Mouse (Mus musculus) testis, adult 2 months (tissue): ENCODE measurements around the gene Bri3. TPM values are rescaled to one million over a fixed set of nuclear protein-coding genes. Genes with fewer than 3 reads are reported as not detected.
"Not testable (repeated sequence)": the region's sequence is repeated elsewhere in the genome, so short reads cannot be mapped to it uniquely, and the experiment has no call there.

Experiments used
- H3K27ac ChIP-seq: fragments of 200-500 bp; 2 replicates; pipeline ENCODE4 v1.5.1; 2012; ENCODE audit warnings: low read depth, low read length; ENCODE audit not compliant: control insufficient read depth, insufficient read depth
- H3K27me3 ChIP-seq: fragments of 200-500 bp; 2 replicates; pipeline ENCODE4 v1.6.1; 2012; ENCODE audit warnings: mild to moderate bottlenecking, low read length, moderate library complexity; ENCODE audit not compliant: control insufficient read depth, insufficient read depth
- H3K36me3 ChIP-seq: fragments of 200-500 bp; 2 replicates; pipeline ENCODE4 v1.6.1; 2012; ENCODE audit warnings: mild to moderate bottlenecking, low read length; ENCODE audit not compliant: control insufficient read depth, insufficient read depth
- H3K4me1 ChIP-seq: fragments of 200-500 bp; 2 replicates; pipeline ENCODE4 v1.6.1; 2012; ENCODE audit warnings: low read length; ENCODE audit not compliant: control insufficient read depth, insufficient read depth
- H3K4me3 ChIP-seq: fragments of 200-500 bp; 2 replicates; pipeline ENCODE4 v1.5.1; 2012; ENCODE audit warnings: low read depth, mild to moderate bottlenecking, low read length, moderate library complexity, mixed read lengths; ENCODE audit not compliant: control insufficient read depth
- CTCF ChIP-seq: fragments of 200-500 bp; IDR thresholded peaks from 2 replicates; pipeline ENCODE4 v1.5.1; 2012; ENCODE audit warnings: low read depth, mild to moderate bottlenecking, inconsistent platforms, low read length, moderate library complexity; ENCODE audit not compliant: control insufficient read depth, insufficient read depth, insufficient replicate concordance
- POLR2A ChIP-seq: fragments of 200-500 bp; IDR thresholded peaks from 2 replicates; pipeline ENCODE4 v1.6.1; 2012; ENCODE audit warnings: low read depth, mild to moderate bottlenecking, inconsistent platforms, low read length, moderate library complexity; ENCODE audit not compliant: control insufficient read depth
- polyA plus RNA-seq: library from polyadenylated mRNA; depleted of rRNA; stranded (reverse); fragments of >200 nt; gene quantifications from 2 replicates; pipeline ENCODE4 v1.2.3, GENCODE M21; 2012

Bri3 gene
- polyA plus RNA-seq, 1 experiment = 174 TPM

DNA sequence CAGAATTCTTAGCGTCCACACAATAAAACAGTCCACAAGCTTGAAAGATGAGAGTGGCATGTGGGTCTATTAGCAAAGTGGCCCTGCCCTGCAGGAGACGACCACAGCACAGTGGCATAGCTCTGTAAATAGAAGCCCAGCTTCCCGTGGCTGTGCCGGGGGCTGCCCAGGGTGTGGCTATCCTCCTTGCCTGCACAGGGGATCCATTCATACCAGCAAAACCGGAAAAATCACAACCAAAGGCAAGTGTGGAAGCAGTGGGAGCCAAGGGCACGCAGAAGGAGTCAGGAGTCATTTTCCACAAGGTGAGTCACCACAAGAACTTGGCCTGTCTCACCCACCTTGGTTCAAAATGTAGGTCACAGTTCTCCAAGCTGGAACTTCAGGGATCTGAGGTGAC, 74.0 kb downstream of the Bri3 start:
- no peaks in the 10 kb centered on the region for H3K36me3 ChIP-seq
- H3K4me1 ChIP-seq = 0 out of 2 replicates have a peak, but pooled peaks cover 2% of the 10 kb centered on the region
- H3K27ac ChIP-seq = no peak overlapping the region
- no peak for TF ChIP-seq POLR2A
- TF ChIP-seq CTCF = no peak
- no peaks in the 10 kb centered on the region for H3K27me3 ChIP-seq
- H3K4me3 ChIP-seq = no peak overlapping the region

DNA sequence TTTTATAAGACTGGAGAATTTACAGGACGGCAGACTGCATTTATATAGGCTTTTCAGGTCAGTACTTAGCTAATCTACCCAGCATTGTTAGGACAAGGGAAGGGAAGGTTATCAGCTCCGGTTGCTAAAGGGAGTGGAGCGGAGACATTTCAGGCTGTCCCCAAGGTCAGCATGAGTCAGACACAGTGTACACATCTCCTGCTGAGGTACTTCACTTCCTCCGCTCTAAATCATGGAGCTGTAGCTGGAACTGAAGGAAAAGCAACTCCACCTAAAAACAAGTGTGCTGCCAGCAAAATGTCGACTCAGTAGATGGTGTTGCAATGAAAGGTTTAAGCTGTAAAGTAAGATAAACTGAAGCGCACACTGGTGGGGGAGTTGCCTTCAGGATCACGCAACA, 77.4 kb downstream of the Bri3 start:
- H3K27me3 ChIP-seq = no peaks in the 10 kb centered on the region
- no peaks in the 10 kb centered on the region for H3K4me1 ChIP-seq
- H3K27ac ChIP-seq = no peak overlapping the region
- TF ChIP-seq CTCF = no peak
- TF ChIP-seq POLR2A = no peak
- no peak overlapping the region for H3K4me3 ChIP-seq
- H3K36me3 ChIP-seq = no peaks in the 10 kb centered on the region

DNA sequence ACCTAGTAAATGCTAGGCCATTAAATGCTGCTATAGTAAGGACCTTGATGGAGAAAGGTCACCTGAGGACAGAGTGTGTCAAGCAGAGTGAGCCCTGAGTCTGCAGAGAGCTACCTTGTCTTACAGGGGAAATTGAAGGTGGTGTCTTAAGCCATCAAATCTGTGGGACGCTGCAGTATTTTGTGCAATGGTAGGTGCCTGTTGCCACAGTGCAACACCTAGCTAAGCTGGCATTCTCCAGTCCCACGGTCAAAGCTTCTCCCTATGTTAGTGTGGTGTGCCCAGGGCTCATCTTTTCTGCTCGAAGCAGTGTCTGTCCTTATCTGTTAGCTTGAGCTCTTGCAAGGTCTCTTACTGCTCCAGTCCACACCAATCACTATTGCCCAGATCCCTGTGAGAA, 78.5 kb downstream of the Bri3 start:
- H3K4me3 ChIP-seq = no peak overlapping the region
- H3K27me3 ChIP-seq = no peaks in the 10 kb centered on the region
- H3K27ac ChIP-seq = no peak overlapping the region
- no peak for TF ChIP-seq CTCF
- no peak for TF ChIP-seq POLR2A
- no peaks in the 10 kb centered on the region for H3K4me1 ChIP-seq
- H3K36me3 ChIP-seq = no peaks in the 10 kb centered on the region

DNA sequence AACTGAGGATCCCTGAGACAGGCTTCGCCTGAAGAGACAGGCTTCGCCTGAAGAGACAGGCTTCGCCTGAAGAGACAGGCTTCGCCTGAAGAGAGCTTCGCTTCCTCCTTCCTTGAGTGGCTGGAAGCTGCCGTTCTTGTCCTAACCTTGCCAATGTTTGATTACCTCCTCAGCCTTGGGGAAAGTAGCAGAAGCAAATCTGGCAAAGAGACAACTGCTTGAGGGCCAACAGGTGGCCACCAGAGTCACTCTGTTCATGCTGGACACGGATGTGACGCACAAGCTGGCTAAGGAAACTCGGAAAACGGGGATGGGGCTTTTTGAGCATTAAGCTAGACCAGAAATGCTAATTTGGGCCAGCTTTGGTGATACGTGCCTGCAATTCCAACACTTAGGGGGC, 89.8 kb downstream of the Bri3 start:
- no peak overlapping the region for H3K27ac ChIP-seq
- TF ChIP-seq CTCF (no peak), POLR2A (no peak)
- no peaks in the 10 kb centered on the region for H3K4me1 ChIP-seq
- no peak overlapping the region for H3K4me3 ChIP-seq
- no peaks in the 10 kb centered on the region for H3K27me3 ChIP-seq
- no peaks in the 10 kb centered on the region for H3K36me3 ChIP-seq

DNA sequence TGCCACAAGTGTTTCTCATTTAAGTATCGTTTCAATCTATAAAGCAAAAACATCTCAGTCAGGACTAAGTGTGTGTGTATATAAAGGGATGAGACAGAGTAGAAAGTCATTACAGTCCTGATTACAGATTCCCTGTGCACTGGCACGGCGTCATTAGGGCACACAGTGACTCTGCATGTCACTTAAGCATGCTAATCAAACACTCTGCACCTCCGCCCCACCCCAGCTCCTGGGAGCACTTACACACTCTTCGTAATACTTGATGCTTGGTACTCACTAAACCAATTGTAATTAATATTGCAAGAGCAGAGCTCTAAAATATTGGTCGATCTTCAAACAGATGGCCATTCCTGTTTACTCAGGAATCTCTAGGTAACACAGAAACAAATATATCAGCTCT, 91.1 kb downstream of the Bri3 start:
- H3K36me3 ChIP-seq, H3K4me1 ChIP-seq, H3K4me3 ChIP-seq, H3K27ac ChIP-seq, H3K27me3 ChIP-seq: not testable (repeated sequence)

DNA sequence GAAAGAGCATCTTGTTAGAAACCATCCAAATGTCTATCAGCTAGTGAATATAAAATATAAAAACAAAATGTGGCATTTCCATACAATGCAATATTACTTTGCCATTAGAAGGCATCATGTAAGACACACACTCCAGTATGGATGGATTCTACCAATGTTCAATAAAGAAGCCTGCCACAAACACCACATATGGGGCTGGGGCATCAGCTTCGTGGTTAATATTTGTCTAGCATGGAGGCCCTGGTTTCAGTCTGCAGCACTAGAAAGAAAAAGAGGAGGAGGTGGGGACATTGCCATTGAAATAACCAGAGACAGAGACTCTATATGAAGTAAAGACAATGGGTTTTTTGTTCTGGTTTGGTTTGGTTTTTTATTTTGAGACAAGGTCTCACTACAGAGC, 94.5 kb downstream of the Bri3 start:
- no peak overlapping the region for H3K4me3 ChIP-seq
- no peaks in the 10 kb centered on the region for H3K36me3 ChIP-seq
- TF ChIP-seq CTCF (no peak), POLR2A (no peak)
- no peaks in the 10 kb centered on the region for H3K4me1 ChIP-seq
- H3K27me3 ChIP-seq = no peaks in the 10 kb centered on the region
- no peak overlapping the region for H3K27ac ChIP-seq

DNA sequence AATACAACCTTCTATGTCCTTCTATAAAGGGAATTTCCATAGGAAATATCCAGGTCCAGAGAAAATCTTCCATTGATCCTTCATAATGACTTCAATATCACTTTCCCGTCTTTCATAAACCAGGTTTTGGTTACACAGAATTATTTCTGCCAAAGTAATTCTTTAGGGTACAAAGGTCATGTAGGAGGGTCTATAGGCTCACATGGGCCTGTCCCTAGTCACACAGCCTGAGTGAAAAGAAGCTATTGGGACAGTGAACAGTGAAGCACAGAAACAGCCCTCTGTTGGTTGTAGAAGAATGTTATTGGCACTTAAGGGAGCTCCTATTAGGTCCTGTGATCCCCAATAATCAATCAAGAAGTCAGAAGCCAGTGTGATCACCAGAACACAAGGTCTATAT, 96.8 kb downstream of the Bri3 start:
- Histone ChIP-seq H3K4me1 (no peaks in the 10 kb centered on the region), H3K4me3 (no peak overlapping the region), H3K27me3 (no peaks in the 10 kb centered on the region), H3K36me3 (no peaks in the 10 kb centered on the region), H3K27ac (no peak overlapping the region)
- TF ChIP-seq CTCF = no peak
- TF ChIP-seq POLR2A = no peak

DNA sequence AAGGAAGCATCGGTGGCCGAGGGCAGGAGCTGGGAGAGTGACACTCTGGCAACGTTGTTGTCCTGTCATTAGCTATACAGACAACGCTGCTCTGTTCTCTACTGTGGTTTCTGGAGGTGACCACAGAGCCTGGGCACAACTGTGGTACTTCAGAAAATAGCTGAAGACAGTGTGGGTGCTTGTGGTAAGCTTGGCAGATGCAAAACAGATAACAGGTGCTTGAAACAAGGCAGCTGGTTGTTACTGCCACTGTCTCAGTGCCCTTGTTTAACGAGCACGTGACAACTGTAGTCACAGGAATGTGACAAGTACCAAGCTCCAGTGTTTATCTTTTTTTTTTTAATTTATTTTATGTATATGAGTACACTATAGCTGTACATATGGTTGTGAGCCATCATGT, 100.4 kb downstream of the Bri3 start:
- Histone ChIP-seq H3K4me1 (no peaks in the 10 kb centered on the region), H3K36me3 (no peaks in the 10 kb centered on the region), H3K27ac (no peak overlapping the region), H3K4me3 (no peak overlapping the region), H3K27me3 (no peaks in the 10 kb centered on the region)
- TF ChIP-seq POLR2A (no peak), CTCF (no peak)
